Mouse (Mus musculus): ENCODE measurements around the gene Atg4b.
A peak's percentile ranks its signal among the peaks of the same experiment; 100 is the strongest.
"Not testable (repeated sequence)": the region's sequence is repeated elsewhere in the genome, so short reads cannot be mapped to it uniquely, and the experiment has no call there.

The Atg4b gene

GRCm38 (mm10) chr1:93760076-93760475, 8.8 kb downstream of the Atg4b start:
- no peak for DNase-seq

- not testable (repeated sequence) for DNase-seq
Measured at GRCm38 (mm10) chr1:93763531-93763930, 12.2 kb downstream of the Atg4b start.

GRCm38 (mm10) chr1:93764871-93765591, 13.7 kb downstream of the Atg4b start:
- no peak for DNase-seq

GRCm38 (mm10) chr1:93767600-93767999, 16.3 kb downstream of the Atg4b start:
- no peak for DNase-seq

GRCm38 (mm10) chr1:93769901-93770300, 18.6 kb downstream of the Atg4b start:
- peak; percentile 37 for DNase-seq

GRCm38 (mm10) chr1:93776686-93777085, 25.4 kb downstream of the Atg4b start:
- DNase-seq: no peak

- no peak for DNase-seq
Measured at GRCm38 (mm10) chr1:93786912-93787311, 35.6 kb downstream of the Atg4b start.

- DNase-seq: no peak
Measured at GRCm38 (mm10) chr1:93794526-93794925, 43.2 kb downstream of the Atg4b start.

- no peak for DNase-seq
Measured at GRCm38 (mm10) chr1:93795886-93796285, 44.6 kb downstream of the Atg4b start.

- no peak for DNase-seq
Measured at GRCm38 (mm10) chr1:93800670-93801503, 49.6 kb downstream of the Atg4b start.

GRCm38 (mm10) chr1:93801741-93802238, 50.5 kb downstream of the Atg4b start, which contains the start of gene Dtymk:
Gene Dtymk (minus strand): TSS chr1:93801934.
- DNase-seq: peak; percentile 91

GRCm38 (mm10) chr1:93802771-93803170, 51.5 kb downstream of the Atg4b start:
- DNase-seq: no peak

- DNase-seq: peak; percentile 100
Measured at GRCm38 (mm10) chr1:93803556-93804507, 52.5 kb downstream of the Atg4b start, which contains the start of gene Ing5. Gene Ing5 (plus strand): TSS chr1:93803965.

- DNase-seq: no peak
Measured at GRCm38 (mm10) chr1:93804818-93805217, 53.5 kb downstream of the Atg4b start.

GRCm38 (mm10) chr1:93805221-93805951, 54.1 kb downstream of the Atg4b start:
- no peak for DNase-seq

- DNase-seq: no peak
Measured at GRCm38 (mm10) chr1:93808871-93809270, 57.6 kb downstream of the Atg4b start.

GRCm38 (mm10) chr1:93810011-93810410, 58.7 kb downstream of the Atg4b start:
- no peak for DNase-seq

GRCm38 (mm10) chr1:93811495-93812039, 60.3 kb downstream of the Atg4b start:
- DNase-seq: no peak

GRCm38 (mm10) chr1:93817823-93818532, 66.7 kb downstream of the Atg4b start:
- no peak for DNase-seq

- DNase-seq: no peak
Measured at GRCm38 (mm10) chr1:93818722-93819121, 67.4 kb downstream of the Atg4b start.

All from lung, postnatal 14 days (tissue).